Mouse (Mus musculus): ENCODE results near the gene Trim24. TPM values are rescaled to one million over a fixed set of nuclear protein-coding genes. Genes with fewer than 3 reads are reported as not detected.

Trim24 gene
- total RNA-seq (2012; rRNA removed): 11.1 and 11.4 TPM in 2 replicates
- polyA plus RNA-seq (2012; ENCODE audit: insufficient read depth in 1 of 2, insufficient read length in 2 of 2, low read depth in 1 of 2, low replicate concordance in 2 of 2, missing spikeins in 1 of 2): 10 to 100 TPM in 1 of 2 experiments, not detected in 1; 19.2 TPM

GRCm38 (mm10) chr6:37870245-37871136 lies at the start of gene Trim24:
TSS of gene Trim24 (plus strand) at chr6:37870811.
- Histone ChIP-seq H3K4me3 (ENCODE audit: control insufficient read depth in 1 of 2, insufficient read depth in 1 of 2, low read depth in 2 of 2, low read length in 2 of 2) (peak within 1 kb of the TSS; percentile 88 to 89), H3K4me1 (ENCODE audit: control insufficient read depth in 1 of 2, insufficient read depth in 2 of 2, low read length in 2 of 2) (no peaks in the 10 kb centered on the region; a peak in 1 of 4 replicates), H3K9me3 (replicated peaks; ENCODE audit: insufficient read depth, low read length) (no peaks in the 10 kb centered on the region), H3K27me3 (ENCODE audit: control insufficient read depth in 1 of 2, insufficient read depth in 2 of 2, low read length in 2 of 2) (no peaks in the 10 kb centered on the region), H3K9ac (ENCODE audit: control insufficient read depth, low read depth, low read length, poor library complexity, severe bottlenecking) (peak within 1 kb of the TSS; percentile 90), H3K27ac (ENCODE audit: control insufficient read depth, low read depth, low read length) (peak within 1 kb of the TSS; percentile 92), H3K36me3 (ENCODE audit: control insufficient read depth in 1 of 2, insufficient read depth in 2 of 2, low read length in 2 of 2) (peaks cover 0 to 8% of the 10 kb centered on the region in 2 experiments; a peak in 2 of 4 replicates), H3K79me2 (ENCODE audit: control insufficient read depth, insufficient read depth, low read length, poor library complexity) (peaks cover 39% of the 10 kb centered on the region)
- DNase-seq (ENCODE audit: low read depth, low spot score): peak; percentile 97
- TF ChIP-seq ELF1 (IDR thresholded peaks at IDR 0.05; ENCODE audit: low read depth, low read length) (no peak), SMC3 (IDR thresholded peaks at IDR 0.05; ENCODE audit: low read depth, low read length) (no peak), USF1 (IDR thresholded peaks at IDR 0.05; ENCODE audit: low read depth, low read length) (no peak), MYC (IDR thresholded peaks at IDR 0.05; ENCODE audit: low read depth, low read length) (no peak), ZNF384 (IDR thresholded peaks at IDR 0.05; ENCODE audit: low read depth, low read length) (no peak), TAL1 (IDR thresholded peaks at IDR 0.05; ENCODE audit: low read length) (no peak), BHLHE40 (IDR thresholded peaks at IDR 0.05; ENCODE audit: borderline replicate concordance, low read depth, low read length) (peak; percentile 33; the same call in 1 of the 2 replicates), TBP (IDR thresholded peaks at IDR 0.05; ENCODE audit: low read depth, low read length) (peak; percentile 74), NELFE (IDR thresholded peaks at IDR 0.05; ENCODE audit: low read depth, low read length) (peak; percentile 64), MXI1 (IDR thresholded peaks at IDR 0.05; ENCODE audit: low read depth, low read length) (peak; percentile 17; the same call in 1 of the 2 replicates), NRF1 (IDR thresholded peaks at IDR 0.05; ENCODE audit: insufficient read depth, low read depth, low read length, poor library complexity, severe bottlenecking) (peak; percentile 62), POLR2AphosphoS5 (IDR thresholded peaks at IDR 0.05; ENCODE audit: borderline replicate concordance, low read depth, low read length) (no peak), MAZ (IDR thresholded peaks at IDR 0.05; ENCODE audit: low read depth, low read length) (no peak; the same call in 1 of the 2 replicates), CTCF (IDR thresholded peaks at IDR 0.05 in 2 of 3, conservative IDR thresholded peaks at IDR 0.05 in 1 of 3; ENCODE audit: control insufficient read depth in 1 of 3, insufficient read depth in 1 of 3, low read depth in 2 of 3, low read length in 3 of 3, poor library complexity in 1 of 3, severe bottlenecking in 1 of 3) (no peak), MAFK (IDR thresholded peaks at IDR 0.05; ENCODE audit: borderline replicate concordance, low read depth, low read length) (no peak), USF2 (IDR thresholded peaks at IDR 0.05; ENCODE audit: borderline replicate concordance in 1 of 2, insufficient read depth in 1 of 2, low read depth in 1 of 2, low read length in 2 of 2) (no peak), GATA1 (IDR thresholded peaks at IDR 0.05; ENCODE audit: low read depth, low read length) (no peak), POLR2A (IDR thresholded peaks at IDR 0.05; ENCODE audit: control insufficient read depth in 1 of 2, insufficient read depth in 1 of 2, low read depth in 1 of 2, low read length in 2 of 2, poor library complexity in 1 of 2) (peak; percentile 81), ETS1 (IDR thresholded peaks at IDR 0.05; ENCODE audit: low read depth, low read length) (no peak), TCF12 (IDR thresholded peaks at IDR 0.05; ENCODE audit: low read depth, low read length) (peak; percentile 46; the same call in 1 of the 2 replicates), ZC3H11A (IDR thresholded peaks at IDR 0.05; ENCODE audit: low read depth, low read length) (no peak), CHD2 (IDR thresholded peaks at IDR 0.05; ENCODE audit: low read length) (peak; percentile 74), UBTF (IDR thresholded peaks at IDR 0.05; ENCODE audit: borderline replicate concordance, insufficient read depth, low read depth, low read length) (0 out of 2 replicates have a peak, but pooled peaks have one; percentile 29), SIN3A (IDR thresholded peaks at IDR 0.05; ENCODE audit: low read length) (no peak), JUND (IDR thresholded peaks at IDR 0.05; ENCODE audit: low read depth, low read length) (no peak), HCFC1 (IDR thresholded peaks at IDR 0.05; ENCODE audit: low read depth, low read length) (peak; percentile 47; the same call in 1 of the 2 replicates), ZKSCAN1 (IDR thresholded peaks at IDR 0.05; ENCODE audit: low read depth, low read length) (no peak), E2F4 (IDR thresholded peaks at IDR 0.05; ENCODE audit: borderline replicate concordance, low read depth, low read length) (no peak), POLR2AphosphoS2 (IDR thresholded peaks at IDR 0.05; ENCODE audit: low read length) (peak; percentile 52; the same call in 1 of the 2 replicates), EP300 (IDR thresholded peaks at IDR 0.05; ENCODE audit: low read depth in 1 of 2, low read length in 2 of 2) (no peak; a peak in 1 of 4 replicates), GABPA (IDR thresholded peaks at IDR 0.05; ENCODE audit: low read depth, low read length) (no peak), KAT2A (conservative IDR thresholded peaks at IDR 0.05; ENCODE audit: low read depth, low read length) (no peak), MAX (IDR thresholded peaks at IDR 0.05; ENCODE audit: low read length) (peak; percentile 21; the same call in 1 of the 2 replicates), RAD21 (IDR thresholded peaks at IDR 0.05; ENCODE audit: low read depth, low read length) (no peak), ZMIZ1 (IDR thresholded peaks at IDR 0.05; ENCODE audit: low read depth, low read length) (no peak)

Measured in MEL (cell line).